Mouse (Mus musculus) embryonic facial prominence, embryonic 12.5 days (tissue): ENCODE results near the gene Nptxr. TPM values are rescaled to one million over a fixed set of nuclear protein-coding genes. Genes with fewer than 3 reads are reported as not detected.
A peak's percentile ranks its signal among the peaks of the same experiment; 100 is the strongest.

ENCODE experiments used
- ATAC-seq: fragments of 200-750 bp; cut with Nextera tagmentation; 2 replicates; pipeline ENCODE4 v1.8.0; 2017; ENCODE audit not compliant: insufficient number of reproducible peaks, insufficient read depth, low FRiP score, low TSS enrichment
- H3K27ac ChIP-seq: fragments of 300-500 bp; sonication (generic); 2 replicates; pipeline ENCODE4 v1.5.1; 2016; ENCODE audit warnings: mild to moderate bottlenecking
- H3K27me3 ChIP-seq: fragments of 300-500 bp; sonication (generic); 2 replicates; pipeline ENCODE4 v1.6.1; 2016; ENCODE audit warnings: mild to moderate bottlenecking, moderate library complexity
- H3K36me3 ChIP-seq: fragments of 300-500 bp; sonication (generic); 2 replicates; pipeline ENCODE4 v1.6.1; 2016; ENCODE audit warnings: mild to moderate bottlenecking
- H3K4me1 ChIP-seq: fragments of 300-500 bp; sonication (generic); 2 replicates; pipeline ENCODE4 v1.6.1; 2016
- H3K4me2 ChIP-seq: fragments of 300-500 bp; sonication (generic); replicated peaks from 2 replicates; pipeline ENCODE4 v1.6.1; 2016; ENCODE audit warnings: mild to moderate bottlenecking, moderate library complexity
- H3K4me3 ChIP-seq: fragments of 300-500 bp; sonication (generic); 2 replicates; pipeline ENCODE4 v1.5.1; 2016; ENCODE audit warnings: mild to moderate bottlenecking
- H3K9ac ChIP-seq: fragments of 300-500 bp; sonication (generic); 2 replicates; pipeline ENCODE4 v1.6.1; 2016; ENCODE audit warnings: mild to moderate bottlenecking, moderate library complexity
- H3K9me3 ChIP-seq: fragments of 300-500 bp; sonication (generic); 2 replicates; pipeline ENCODE4 v1.6.1; 2016; ENCODE audit warnings: mild to moderate bottlenecking, moderate library complexity
- WGBS: fragments of 180-500 bp; shearing (Covaris S2); methylation state at CpG from one replicate; pipeline ENCODE4 v1.1.7; 2016; 5-methylcytosine and 5-hydroxymethylcytosine counted together
- polyA plus RNA-seq: library from polyadenylated mRNA; unstranded; fragments of >200 nt; fragmentation: Nextera tagmentation; extraction: Ambion mirVana; gene quantifications from 2 replicates; pipeline ENCODE4 v1.2.1, GENCODE M21; 2016

Nptxr gene
- polyA plus RNA-seq, result 4.1 and 4.6 TPM in 2 replicates

DNA sequence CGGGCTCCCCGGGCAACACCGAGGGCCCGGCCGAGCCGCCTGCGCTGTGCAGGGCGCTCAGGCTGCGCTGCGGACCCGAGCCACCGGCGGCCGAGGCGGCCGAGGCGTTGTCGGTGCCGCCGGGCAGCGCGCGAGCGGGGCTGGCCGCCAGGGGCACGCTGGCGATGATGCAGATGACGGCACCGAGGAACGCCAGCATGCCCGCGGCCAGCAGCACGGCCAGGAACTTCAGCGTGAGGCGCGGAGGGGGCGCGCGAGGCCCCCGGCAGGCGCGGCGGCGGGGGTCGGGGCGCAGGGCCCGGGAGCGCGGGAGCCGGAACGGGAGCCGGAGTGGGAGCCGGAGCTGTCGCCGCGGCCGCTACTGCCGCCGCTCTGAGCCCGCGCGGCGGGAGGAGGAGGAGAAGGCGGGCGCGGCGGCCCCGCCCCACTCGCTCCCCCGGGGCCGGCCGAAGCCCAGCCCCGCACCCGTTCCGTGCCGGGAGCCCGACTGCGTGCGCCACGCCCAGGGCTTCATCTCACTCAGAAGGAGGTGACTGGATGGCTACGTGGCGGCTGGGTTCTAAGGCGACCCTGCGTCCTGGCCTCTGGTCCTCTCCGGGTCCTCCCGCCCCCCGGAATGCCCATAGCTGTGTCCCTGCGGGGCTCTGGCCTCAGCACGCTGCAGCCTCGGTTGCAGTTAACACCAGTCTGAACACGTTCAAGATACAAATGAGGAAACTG, at the start of gene Nptxr:
TSS of gene Nptxr (minus strand) at position 415 of the 720 bp plus-strand sequence.
- peaks cover 85% of the 10 kb centered on the region for H3K27me3 ChIP-seq
- H3K4me1 ChIP-seq, result peaks cover 14% of the 10 kb centered on the region
- no peaks in the 10 kb centered on the region for H3K9me3 ChIP-seq
- WGBS, result under 1% methylated on average over 67 of the region's 91 CpGs
- peak within 1 kb of the TSS; percentile 65 for H3K9ac ChIP-seq
- peak within 1 kb of the TSS; percentile 91 for H3K4me2 ChIP-seq
- H3K36me3 ChIP-seq, result no peaks in the 10 kb centered on the region
- 0 out of 2 replicates have a peak within 1 kb of the TSS, but pooled peaks have one; percentile 41 for H3K27ac ChIP-seq
- H3K4me3 ChIP-seq, result peak within 1 kb of the TSS; percentile 63
- peak; percentile 48 for ATAC-seq

DNA sequence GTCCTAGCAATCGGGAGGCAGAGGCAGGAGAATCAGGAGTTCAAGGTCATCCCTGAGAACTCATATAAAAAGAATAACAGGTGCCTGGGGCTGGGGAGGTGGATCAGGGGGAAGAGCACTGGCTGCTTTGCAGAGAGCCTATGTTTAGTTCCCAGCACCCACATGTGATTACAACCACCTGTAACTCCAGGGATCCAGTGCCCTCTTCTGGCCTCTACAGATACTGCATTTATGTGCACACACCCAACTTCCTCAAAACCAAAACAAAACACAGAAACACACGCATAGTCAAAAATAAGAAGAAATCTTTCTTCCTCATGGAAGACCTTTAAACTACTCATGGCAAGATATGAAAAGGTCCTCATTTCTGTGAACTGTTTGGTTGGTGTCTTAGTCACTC, 45.6 kb upstream of the Nptxr start:
- peaks cover 14% of the 10 kb centered on the region for H3K4me1 ChIP-seq
- H3K27ac ChIP-seq, result no peak overlapping the region
- 90% methylated on average over 2 of the region's 2 CpGs for WGBS
- ATAC-seq, result no peak
- no peak overlapping the region for H3K4me3 ChIP-seq
- H3K9ac ChIP-seq, result no peak overlapping the region
- H3K27me3 ChIP-seq, result no peaks in the 10 kb centered on the region
- H3K36me3 ChIP-seq, result no peaks in the 10 kb centered on the region
- no peaks in the 10 kb centered on the region for H3K9me3 ChIP-seq
- H3K4me2 ChIP-seq, result no peak overlapping the region

DNA sequence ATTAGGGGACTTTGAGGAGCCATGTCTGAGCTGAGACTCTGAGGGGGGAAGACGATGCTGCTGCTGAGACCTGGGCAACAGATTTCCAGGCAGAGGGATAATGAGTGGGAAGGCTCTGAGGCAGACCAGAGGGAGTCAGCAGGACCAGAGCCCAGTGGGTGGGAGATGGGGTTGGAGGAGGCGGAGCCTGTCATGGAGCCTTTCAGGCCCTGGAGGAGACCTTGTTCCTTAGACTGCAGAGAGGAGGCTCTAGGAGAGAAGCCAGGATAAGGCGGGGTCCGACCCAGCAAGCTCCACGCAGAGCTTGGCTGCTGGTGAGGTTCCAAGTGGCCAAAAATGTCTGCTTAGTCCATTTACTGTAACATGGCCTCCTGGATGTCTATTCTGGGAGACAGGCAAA, 42.5 kb upstream of the Nptxr start:
- no peak overlapping the region for H3K9ac ChIP-seq

DNA sequence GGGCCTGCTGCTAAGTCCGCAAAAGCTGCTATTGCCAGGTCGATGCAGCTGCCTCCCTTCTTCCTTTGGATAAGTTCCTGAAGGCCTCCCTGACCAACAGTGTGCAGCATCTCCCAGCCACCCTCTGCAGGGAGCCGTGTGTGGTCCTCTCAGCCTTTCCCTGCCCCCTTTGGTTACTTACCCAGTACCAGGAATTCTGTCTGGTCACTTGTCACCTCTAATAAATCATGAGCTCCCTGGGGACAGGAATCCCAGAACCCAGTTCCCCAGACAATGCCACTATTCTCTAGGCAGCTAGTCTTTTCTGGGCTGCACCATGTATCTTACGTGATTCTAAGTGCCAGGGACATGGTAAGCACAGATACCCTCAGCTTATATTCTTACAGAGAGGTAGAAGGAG, 41.4 kb upstream of the Nptxr start:
- ATAC-seq, result no peak
- H3K27me3 ChIP-seq, result no peaks in the 10 kb centered on the region
- H3K4me1 ChIP-seq, result peaks cover 14% of the 10 kb centered on the region
- no peak overlapping the region for H3K4me3 ChIP-seq
- H3K27ac ChIP-seq, result no peak overlapping the region
- H3K9me3 ChIP-seq, result no peaks in the 10 kb centered on the region
- no peak overlapping the region for H3K9ac ChIP-seq
- H3K4me2 ChIP-seq, result no peak overlapping the region
- WGBS, result 66% methylated on average over 4 of the region's 4 CpGs
- H3K36me3 ChIP-seq, result no peaks in the 10 kb centered on the region

More for the DNA sequence above, 42.5 kb upstream of the Nptxr start:
- H3K27me3 ChIP-seq, result no peaks in the 10 kb centered on the region
- no peak overlapping the region for H3K27ac ChIP-seq
- H3K4me2 ChIP-seq, result no peak overlapping the region
- no peak for ATAC-seq
- peaks cover 14% of the 10 kb centered on the region for H3K4me1 ChIP-seq
- H3K9me3 ChIP-seq, result no peaks in the 10 kb centered on the region
- H3K36me3 ChIP-seq, result no peaks in the 10 kb centered on the region
- WGBS, result 19% methylated on average over 5 of the region's 5 CpGs
- no peak overlapping the region for H3K4me3 ChIP-seq

DNA sequence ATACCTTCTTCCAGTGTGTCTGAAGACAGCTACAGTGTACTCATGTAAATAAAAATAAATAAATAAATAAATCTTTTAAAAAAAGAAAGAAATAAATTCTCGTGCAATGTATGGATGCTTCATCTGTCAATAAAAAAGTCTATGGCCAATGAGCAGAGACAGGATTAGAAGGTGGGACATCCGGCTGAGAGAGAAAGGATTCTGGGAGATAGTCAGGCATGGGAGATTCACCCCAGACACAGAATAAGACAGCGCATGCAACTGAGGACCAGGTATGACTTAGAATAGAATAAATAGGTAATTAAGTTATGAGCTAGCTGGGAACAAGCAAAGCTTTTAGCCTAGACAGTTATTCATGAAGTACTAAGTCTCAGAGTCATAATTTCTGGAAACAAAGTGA, 38.4 kb upstream of the Nptxr start:
- no peak for ATAC-seq
- Histone ChIP-seq H3K27me3 (no peaks in the 10 kb centered on the region), H3K4me3 (no peak overlapping the region), H3K9ac (no peak overlapping the region), H3K27ac (no peak overlapping the region), H3K9me3 (no peaks in the 10 kb centered on the region), H3K36me3 (no peaks in the 10 kb centered on the region), H3K4me2 (no peak overlapping the region), H3K4me1 (peaks cover 12% of the 10 kb centered on the region)
- 81% methylated on average over 3 of the region's 3 CpGs for WGBS

DNA sequence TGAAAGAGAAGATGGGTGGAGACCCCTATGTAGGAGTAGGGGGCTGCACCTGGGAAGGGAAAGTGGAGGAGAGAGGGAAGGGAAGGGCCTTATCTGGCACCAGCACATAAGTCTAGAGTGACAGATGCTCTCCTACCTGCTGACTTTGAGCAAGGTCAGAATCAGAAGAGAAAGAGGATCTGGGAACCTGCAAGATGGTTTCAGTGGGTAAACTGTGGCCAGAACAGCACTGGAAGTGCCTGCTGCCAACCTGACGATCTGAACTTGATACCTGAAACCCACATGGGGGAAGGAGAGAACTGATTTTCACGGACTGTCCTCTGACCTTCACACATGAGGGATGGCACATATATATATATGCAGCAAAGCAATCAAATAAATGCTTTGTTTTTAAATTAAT, 35.7 kb upstream of the Nptxr start:
- no peak overlapping the region for H3K9ac ChIP-seq
- H3K27ac ChIP-seq, result no peak overlapping the region
- no peak overlapping the region for H3K4me2 ChIP-seq
- no peaks in the 10 kb centered on the region for H3K36me3 ChIP-seq
- ATAC-seq, result no peak
- WGBS, result 42% methylated on average over 2 of the region's 2 CpGs
- no peaks in the 10 kb centered on the region for H3K9me3 ChIP-seq
- H3K4me1 ChIP-seq, result peaks cover 5% of the 10 kb centered on the region; the same call in 1 of the 2 replicates
- no peaks in the 10 kb centered on the region for H3K27me3 ChIP-seq
- H3K4me3 ChIP-seq, result no peak overlapping the region

DNA sequence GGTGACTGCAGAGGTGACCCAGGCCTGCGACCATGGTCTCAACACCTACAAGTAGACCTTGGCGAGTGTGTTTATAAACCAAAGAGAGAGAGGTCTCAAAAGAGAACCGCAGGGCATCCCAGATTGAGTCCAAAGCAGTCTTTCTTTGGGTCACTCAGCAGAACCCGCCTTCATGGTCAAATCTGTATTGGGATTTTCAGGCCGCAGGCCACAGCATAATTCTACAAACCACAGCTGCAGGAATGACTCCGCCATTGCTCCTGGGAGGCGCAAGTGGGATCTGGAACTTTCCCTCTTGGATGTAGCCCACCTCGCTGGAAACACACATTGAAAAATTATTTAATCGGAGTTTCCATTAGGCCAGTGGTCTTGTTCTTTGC, 30.3 kb upstream of the Nptxr start:
- peak overlapping the region; percentile 88 for H3K27ac ChIP-seq
- peaks cover 7% of the 10 kb centered on the region; the same call in 1 of the 2 replicates for H3K36me3 ChIP-seq
- no peak for ATAC-seq
- WGBS, result 56% methylated on average over 9 of the region's 9 CpGs
- H3K9ac ChIP-seq, result 0 out of 2 replicates have a peak overlapping the region, but pooled peaks have one; percentile 4
- peak overlapping the region; percentile 70 for H3K4me2 ChIP-seq
- H3K27me3 ChIP-seq, result no peaks in the 10 kb centered on the region
- peak overlapping the region; percentile 56 for H3K4me3 ChIP-seq
- no peaks in the 10 kb centered on the region for H3K9me3 ChIP-seq
- H3K4me1 ChIP-seq, result peaks cover 30% of the 10 kb centered on the region

DNA sequence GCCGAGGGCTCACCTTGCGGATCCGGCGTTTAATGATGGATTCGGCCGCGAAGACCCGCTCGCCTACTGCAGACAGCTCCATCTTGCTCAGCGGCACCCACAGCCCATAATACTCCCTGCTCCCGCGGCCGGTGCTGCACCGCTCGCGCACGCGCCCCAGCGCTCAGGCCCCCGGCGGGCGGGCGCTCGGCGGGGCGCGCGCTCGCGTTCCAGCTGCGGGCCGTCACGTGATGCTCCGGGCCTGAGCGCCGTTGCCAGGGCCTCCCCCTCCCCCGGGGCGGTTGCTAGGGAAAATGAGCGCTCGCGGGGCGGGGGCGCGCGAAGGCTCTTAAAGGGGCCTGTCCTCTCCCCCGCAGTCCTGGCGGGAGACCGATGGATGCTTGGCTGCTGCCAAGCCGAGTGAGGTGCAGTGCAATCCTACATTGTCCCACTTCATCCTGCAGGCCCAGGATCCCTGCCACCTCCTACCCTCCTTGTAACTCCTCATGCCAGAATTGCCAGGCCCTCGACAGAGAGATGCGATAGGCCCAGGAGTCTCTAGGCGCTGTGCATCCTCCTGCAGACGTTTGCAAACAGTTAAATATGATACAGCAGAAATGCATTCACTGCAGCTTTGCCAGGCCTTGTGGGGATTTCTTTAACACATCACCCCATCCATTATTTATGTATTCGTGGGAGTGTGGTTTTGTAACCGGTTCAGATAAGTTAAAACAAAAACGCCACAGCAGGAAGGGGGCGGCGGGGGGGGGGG, 29.7 kb upstream of the Nptxr start, which contains the start of the genes Npcd and Cbx6:
TSS of gene Npcd (minus strand) at position 108 of the 751 bp plus-strand sequence.
TSS of gene Cbx6 (minus strand) at position 559 of the 751 bp plus-strand sequence.
- peak; percentile 89 for ATAC-seq
- no peaks in the 10 kb centered on the region for H3K27me3 ChIP-seq
- peak within 1 kb of the TSS; percentile 56 for H3K4me3 ChIP-seq
- peak within 1 kb of the TSS; percentile 72 for H3K9ac ChIP-seq
- peaks cover 34% of the 10 kb centered on the region for H3K4me1 ChIP-seq
- WGBS, result 1% methylated on average over 52 of the region's 58 CpGs
- no peaks in the 10 kb centered on the region for H3K9me3 ChIP-seq
- peaks cover 7% of the 10 kb centered on the region; the same call in 1 of the 2 replicates for H3K36me3 ChIP-seq
- H3K27ac ChIP-seq, result peak within 1 kb of the TSS; percentile 88
- peak within 1 kb of the TSS; percentile 70 for H3K4me2 ChIP-seq

DNA sequence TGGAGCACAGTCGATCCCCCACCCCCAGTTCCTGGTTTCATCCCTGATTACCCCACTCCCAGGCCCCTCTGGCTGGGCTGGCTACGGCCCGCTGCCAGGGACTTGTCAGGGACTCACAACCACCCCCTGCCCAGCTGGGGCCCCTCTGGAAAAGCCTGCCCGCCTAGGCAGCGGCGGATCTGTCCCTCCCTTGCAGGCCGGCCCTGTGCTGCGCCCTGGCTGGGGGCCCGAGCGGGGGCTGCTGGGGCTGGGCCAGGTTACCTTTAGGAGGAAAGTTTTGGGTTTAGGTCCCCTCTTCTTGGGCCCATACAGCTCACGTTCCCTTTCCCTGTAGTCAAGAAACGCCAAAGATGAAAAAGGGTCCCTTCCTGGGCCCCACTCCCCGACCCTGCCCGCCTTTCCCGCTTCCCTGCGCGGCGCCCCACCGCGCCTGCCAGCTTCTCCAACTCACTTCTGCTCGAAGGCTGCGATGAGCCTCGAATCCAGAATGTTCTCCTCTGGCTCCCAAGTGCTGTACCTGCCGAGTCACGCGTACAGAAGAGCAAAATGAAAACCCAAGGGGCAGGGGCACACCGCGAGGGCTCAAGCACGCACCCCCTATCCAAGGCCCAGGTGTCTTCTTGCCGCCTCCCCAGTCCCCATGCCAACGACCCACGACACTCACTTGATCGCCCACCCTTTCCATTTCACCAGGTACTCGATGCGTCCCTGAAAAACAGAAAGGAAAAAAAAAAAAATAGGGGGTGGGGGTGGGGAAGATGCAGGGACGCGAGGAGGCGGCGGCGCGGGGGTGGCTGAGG, 28.9 kb upstream of the Nptxr start:
- H3K36me3 ChIP-seq, result peaks cover 11% of the 10 kb centered on the region
- H3K9me3 ChIP-seq, result no peaks in the 10 kb centered on the region
- H3K4me1 ChIP-seq, result peaks cover 35% of the 10 kb centered on the region
- peak overlapping the region; percentile 56 for H3K4me3 ChIP-seq
- WGBS, result under 1% methylated on average over 39 of the region's 41 CpGs
- peak overlapping the region; percentile 70 for H3K4me2 ChIP-seq
- H3K9ac ChIP-seq, result peak overlapping the region; percentile 72
- H3K27ac ChIP-seq, result peak overlapping the region; percentile 88
- peak; percentile 12; the same call in 1 of the 2 replicates for ATAC-seq
- no peaks in the 10 kb centered on the region for H3K27me3 ChIP-seq

DNA sequence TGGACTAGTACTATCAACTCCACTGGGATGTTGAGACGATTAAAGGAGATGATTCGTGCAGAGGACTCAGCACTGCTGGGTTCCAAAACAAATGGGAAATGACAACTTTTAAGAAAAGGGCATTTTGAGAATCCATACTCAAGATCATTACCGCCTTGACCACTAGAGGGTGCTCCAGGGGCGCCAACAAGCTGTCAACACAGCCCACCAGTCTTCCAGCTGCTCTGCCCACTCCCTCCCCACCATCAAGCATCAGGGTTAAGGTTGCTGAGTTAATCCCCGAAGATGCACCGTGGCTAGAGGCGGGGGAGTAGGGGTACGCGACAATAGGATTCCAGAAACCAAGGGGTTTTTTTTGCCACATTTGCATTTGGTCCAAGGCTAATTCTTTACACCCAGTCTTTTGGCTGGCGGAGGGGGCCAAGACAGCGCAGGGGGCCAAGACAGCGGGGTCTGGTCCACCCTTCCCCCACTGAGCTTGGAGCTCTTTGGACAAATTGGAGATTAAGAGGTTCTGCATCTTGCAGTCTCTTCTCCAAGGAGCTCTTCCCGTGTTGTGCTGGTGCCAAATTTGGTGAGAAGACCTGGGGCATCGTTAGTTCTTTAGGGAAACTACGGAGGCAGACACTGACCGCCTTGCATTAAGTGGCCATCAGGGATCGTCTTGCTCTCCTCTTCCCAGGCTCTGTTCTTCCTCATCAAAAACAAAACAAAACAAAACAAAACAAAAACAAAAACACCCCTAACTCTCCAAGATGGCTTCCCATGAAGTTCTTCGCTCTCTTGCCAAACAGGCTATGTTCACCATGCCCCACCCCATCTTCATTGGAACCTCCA, 27.7 kb upstream of the Nptxr start:
- no peak for ATAC-seq
- 33% methylated on average over 18 of the region's 18 CpGs for WGBS
- no peaks in the 10 kb centered on the region for H3K27me3 ChIP-seq
- peak overlapping the region; percentile 56 for H3K4me3 ChIP-seq
- no peak overlapping the region for H3K27ac ChIP-seq
- H3K4me2 ChIP-seq, result peak overlapping the region; percentile 70
- H3K9ac ChIP-seq, result peak overlapping the region; percentile 72
- peaks cover 35% of the 10 kb centered on the region for H3K4me1 ChIP-seq
- H3K36me3 ChIP-seq, result peaks cover 23% of the 10 kb centered on the region
- H3K9me3 ChIP-seq, result no peaks in the 10 kb centered on the region
